Mouse (Mus musculus) 3T3-L1 (cell line): ENCODE data around the gene Hoxc4.

Experiments
- DNase-seq: peaks from one replicate; pipeline ENCODE4 v3.0.0-alpha.2; 2015; ENCODE audit warnings: low read depth, low spot score

Hoxc4 gene

DNA sequence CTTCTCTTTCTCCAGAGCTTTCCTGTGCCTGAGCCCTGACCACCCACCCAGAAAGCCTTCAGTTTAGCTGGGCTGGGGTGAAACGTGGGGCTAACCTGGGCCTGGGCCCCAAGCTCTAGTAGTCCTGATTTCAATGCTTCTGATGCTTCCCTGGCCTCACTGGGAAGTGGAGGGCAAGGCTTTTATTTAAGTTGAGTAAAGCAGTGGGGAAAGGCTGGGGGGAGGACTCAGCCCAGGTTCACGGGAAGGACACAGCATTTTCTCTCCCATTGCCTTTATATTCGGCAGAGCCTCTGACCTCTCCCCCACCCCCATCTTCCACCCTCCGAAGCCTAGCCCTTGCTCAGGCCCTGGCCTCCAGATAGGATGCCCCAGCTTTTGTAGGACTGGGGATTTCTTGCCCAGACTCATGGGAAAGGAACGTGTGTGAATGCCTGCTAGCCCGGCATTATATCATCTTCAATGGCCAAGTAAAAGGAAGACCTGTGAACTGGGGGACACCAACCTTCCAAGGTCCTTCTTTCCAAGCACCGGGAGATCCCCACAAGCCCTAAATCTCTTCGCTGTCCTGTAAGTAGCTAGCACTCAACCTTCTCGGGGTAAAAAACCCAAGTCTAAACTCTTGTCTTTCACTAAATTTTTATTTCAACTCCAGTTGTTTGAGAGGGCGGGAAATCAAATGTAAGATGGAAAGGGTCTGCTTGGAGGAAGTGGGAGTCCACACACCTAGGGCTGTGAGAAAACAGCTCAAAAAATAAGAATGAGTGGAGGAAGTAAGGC is 20.2 kb downstream of the Hoxc4 start:
- DNase-seq = no peak

DNA sequence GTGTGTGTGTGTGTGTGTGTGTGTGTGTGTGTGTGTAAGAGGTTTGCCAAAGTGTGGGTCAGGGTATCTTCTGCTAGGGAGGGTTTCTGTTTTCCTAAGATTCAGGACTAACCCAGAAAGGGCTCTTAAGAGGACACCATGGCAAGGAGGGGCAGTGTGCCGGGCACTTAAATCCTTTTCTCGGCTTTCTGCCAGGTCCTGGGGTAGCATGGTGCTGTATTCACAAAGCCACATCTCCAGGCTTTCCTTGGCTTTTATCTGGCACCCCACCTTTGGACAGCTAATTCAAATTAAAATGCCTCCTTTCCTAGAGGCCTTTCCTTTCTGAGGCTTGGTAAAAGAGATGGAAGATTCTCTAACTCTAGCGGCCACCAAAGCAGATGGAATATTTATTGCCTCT is 20.9 kb downstream of the Hoxc4 start:
- DNase-seq = no peak

DNA sequence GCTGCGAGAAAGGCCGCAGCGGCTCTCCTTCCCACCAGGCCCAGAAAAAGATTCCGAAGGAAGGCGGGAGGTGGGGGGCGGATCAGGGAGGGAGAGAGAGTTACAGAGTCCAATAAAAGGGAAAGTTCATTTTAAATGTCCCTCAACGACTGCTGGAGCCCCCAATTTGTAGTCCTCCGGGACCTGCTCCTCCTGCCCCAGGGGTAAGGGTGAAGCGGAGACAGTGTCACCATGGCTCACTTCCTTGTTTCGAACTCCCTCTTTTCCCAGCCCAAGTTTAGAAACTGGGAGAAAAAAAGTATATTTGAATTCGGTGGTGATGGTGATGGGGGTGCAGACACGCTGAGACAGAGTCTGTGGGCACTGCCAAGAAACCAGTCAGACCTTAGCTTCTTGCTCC is 21.9 kb downstream of the Hoxc4 start:
- DNase-seq = no peak

DNA sequence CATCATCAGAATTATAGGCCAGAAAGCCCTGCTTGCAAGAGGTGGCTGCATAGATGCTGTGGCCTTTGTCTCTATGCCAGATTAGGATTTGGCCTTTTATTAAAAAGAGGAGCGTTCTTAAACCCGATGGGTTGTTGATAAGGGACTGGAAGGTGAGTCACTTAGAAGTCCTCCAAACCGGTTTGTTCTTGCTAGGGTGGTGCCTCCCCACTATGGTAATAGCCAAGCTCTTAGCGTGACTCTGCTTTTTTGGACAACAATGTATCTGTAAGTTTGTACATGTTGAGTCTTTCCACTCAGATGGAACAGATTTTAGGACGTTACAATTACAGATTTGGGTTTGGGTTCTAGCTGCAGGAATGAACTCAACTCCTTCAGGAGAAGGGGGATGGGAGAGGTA is 22.9 kb downstream of the Hoxc4 start:
- DNase-seq = no peak

DNA sequence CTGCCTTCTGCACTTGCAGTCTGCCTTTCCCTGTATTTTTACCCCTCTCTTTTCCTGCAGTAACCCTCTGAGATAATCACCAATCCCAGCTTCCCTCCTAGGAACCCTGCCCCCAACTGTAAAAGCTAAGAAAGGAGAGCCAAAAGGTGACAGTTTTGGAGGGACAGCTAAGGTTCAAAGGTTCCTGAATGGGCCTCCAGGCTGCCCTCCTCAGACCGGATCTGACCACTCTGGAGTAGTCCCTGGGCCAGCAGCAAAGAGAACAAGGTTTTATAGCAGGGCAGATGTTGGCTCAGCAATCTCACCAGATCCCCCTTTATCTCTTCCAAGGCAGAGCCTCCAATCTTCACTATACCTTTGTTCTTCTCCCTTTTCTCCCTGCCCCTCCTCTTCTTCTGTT is 23.5 kb downstream of the Hoxc4 start:
- no peak for DNase-seq

DNA sequence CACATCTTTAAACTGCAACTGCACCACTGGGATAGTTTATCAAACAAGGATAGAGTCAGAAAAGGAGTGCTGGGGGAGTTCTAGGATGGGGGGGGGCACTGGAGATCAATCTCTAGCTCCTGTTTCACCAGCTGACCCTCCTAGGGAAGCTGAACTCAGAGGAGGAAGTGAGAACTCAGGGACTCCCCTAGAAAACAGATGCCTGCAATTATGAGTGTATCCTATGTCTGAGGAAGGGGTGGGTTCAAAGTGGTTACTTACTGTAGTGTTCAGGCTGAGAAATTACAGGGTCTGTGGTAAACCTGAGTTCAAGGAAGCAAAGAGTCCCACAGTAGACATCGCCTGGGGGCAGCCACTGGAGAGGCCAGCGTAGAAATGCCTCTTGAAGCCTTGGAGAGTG is 32.9 kb downstream of the Hoxc4 start:
- DNase-seq = no peak

DNA sequence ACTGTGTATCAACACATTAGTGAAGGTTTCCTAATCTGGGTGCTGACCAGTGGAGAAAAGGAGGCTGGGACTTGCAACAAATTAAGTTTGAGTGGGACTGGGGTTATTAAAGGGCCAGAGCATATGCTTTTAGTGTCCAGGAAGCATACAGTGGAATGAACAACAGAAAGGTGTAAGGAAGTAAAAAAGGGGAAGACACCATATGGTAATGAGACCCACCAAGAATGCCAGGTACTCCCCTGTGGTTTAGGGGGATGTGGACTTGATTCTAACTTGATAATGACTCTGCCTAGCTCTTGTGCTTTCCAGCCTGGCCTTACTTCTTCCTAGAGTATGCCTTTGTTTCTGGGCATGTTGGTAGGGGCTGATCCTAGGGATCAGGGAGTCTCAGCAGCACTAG is 34.5 kb downstream of the Hoxc4 start:
- no peak for DNase-seq

DNA sequence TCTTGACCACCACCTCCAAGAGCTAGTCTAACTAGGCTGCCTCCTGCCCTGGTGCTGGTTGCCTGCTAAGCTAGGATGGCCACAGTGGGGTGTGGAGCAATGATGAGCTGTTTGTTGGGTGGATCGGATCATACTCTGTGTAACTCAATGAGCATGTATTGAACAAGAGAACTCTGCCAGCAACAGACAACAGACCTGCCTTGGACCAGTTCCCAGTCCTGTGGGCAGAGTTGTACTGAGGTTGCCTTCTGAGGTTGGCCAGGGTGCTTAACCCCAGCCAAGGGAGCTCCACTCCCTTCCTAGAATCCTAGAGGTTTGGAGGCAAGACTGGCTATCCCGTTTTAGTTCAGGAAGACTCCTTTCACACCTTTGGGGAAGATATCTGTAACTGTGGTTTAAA is 37.7 kb downstream of the Hoxc4 start:
- no peak for DNase-seq

DNA sequence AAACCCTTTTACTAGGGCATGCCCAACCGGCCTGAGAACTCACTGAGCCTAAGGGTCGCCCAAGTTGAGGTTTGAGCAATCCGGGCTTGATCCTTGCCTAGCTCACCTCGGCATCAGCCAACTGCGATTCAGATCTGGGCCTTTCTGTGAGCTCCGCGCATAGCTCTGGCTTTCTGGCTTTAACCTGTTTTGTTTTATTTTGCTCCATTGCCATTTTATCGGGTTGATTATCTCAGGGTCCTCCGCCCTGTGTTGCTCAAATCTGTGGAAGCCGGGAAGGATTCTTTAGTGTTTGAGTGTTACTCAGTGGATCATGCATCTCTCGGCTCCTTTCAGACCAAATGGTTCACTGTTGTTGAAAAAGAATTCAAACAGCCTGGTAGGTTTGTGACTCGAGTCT is 40.0 kb downstream of the Hoxc4 start:
- DNase-seq = no peak

DNA sequence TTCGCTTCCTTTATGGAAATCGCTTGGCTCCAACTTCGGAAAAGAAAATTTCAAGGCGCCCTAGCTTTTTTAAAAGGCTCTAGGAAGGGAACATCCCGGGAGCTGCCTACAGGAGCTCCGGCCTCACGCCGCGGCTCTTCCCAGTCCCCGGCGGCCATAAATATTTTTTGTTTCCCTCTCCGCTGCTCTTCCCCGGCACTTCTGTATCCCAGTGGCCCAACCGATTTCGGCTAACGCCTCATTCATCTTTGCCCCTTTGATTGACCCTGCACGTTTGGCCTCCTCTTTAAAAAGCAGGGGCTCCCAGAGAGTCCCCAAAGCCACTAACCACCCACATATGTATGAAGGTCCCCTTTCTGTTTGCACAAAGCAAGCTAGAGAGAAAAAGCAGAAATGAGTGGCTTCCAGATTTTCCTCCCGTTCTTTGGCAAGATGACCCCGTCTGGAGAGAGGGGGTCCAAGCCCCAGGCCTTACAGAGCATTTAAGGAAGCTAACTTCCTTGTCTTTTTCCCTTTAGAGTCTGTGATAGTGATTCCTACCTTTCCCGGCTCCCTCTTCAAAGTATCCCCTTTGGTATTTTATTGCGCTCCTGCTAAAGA is 40.8 kb downstream of the Hoxc4 start:
- no peak for DNase-seq

DNA sequence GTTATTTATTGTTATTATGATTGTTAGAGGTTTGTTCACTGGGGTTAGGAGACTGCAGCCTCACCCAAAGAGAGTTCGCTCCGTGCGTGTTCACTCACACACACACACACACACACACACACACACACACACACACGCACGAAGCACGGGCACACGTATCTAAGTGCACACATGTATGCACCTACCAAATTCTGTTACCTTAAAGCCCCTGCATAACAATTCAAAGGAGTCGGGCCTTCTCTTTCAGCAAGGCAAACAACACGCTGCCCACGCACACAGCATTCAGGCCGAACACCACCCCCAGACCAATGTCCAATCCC is 41.2 kb downstream of the Hoxc4 start:
- DNase-seq = no peak

DNA sequence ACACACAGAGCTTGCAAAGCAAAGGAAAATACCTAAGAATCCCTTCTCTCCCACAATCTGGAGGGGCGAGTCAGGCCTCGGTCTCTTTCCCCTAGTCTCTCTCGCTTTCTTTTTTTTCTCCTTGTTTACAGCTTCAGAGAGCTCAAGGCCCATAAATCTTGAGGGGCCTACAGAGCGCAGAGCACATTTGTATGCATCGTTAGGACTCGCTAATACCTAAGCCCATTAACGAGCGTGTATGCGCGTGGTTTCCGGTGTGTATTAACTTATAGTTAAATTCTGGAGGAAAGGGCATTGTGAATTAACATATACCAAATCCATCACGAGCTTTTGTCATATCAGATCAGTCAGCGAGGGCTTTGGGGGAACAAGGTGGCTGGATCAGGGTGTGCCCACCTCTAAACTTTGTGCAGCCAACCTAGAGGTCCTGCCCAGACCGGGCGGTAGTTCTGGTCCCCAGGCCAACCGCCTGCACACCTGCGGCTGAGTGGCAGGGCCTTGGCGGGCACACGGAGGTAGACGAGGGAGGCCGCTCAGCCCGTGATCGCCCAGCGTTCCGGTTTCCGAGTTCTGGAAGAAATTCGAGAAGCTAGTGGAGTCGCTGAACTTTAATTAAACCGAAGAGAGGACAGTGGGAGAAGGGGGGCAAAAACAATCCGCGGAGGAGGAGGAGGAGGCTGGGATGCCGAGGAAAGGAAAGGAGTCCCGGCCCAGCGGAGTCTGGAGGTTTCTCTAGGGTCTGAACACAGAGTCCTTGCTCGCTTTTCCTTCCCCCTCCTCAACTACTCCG is 41.8 kb downstream of the Hoxc4 start:
- DNase-seq = no peak

DNA sequence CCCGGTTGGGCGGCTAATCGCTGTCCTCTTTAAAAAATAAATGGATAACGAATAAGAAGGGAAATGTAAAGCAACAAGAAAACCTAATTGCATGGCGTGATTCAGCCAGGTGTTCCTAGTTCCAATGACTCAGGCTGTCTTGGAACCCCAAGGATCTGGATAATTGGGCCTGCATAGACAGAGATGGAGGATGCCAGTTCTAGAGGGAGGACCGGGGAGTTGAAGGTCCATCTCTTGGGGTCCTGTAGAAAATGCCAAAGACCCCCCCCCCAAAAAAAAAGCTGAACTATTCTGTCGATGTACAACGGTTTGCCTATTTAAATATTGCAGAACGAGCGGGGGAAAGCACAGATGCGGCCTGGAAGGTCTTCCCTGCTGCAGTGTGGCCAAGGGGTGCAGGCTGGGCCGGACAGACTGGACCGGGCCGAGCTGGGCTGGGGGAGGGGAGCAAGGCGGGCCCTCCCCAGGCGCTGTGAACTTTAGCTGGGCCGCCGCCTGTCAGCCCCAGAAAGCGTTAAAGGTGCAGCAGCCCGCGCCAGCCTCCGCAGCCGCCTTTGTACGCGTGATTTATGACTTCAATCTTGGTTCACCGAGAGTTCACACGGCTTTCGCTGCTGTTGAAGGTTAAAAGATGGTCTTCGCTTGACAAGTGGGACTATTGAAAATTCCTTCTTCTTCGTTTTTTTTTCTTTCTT is 42.5 kb downstream of the Hoxc4 start:
- DNase-seq = no peak

DNA sequence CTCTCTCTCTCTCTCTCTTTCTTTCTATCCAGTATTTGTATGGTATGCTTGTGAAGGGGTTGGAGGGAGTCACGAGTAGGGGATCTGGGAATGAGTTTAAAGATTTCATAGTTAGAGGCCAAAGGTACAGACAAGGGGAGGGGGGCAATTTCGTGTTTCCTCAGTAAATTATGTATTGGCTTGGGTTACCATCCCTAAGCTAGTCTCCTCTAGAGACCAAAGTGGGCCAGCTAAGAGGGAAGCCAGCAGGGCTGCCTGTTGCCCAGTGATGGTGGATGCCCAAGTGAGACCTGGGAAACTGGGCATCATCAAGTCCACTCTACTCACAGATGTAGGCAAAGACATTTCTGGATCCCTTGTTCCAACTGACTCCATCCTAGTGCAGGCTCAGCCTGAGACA is 43.3 kb downstream of the Hoxc4 start:
- no peak for DNase-seq

DNA sequence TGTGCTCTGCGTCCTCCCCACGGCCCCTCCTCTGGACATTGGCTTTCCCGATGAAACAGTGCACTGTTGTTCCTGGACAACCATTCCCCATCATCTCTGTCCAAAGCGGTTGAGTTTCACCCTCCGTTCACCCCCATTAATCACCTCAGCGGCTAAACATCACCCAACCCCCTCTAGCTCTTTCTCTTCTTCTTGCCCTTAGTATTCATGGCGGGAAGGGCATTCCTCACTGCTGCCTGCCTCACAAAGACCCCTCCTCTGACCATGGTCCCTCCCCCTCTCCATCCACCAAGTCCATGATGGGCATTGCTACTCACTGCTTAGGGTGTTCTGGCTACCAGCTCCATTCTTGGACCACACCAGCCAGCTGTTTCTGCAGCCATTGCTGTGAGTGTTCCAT is 46.9 kb downstream of the Hoxc4 start:
- DNase-seq = no peak

DNA sequence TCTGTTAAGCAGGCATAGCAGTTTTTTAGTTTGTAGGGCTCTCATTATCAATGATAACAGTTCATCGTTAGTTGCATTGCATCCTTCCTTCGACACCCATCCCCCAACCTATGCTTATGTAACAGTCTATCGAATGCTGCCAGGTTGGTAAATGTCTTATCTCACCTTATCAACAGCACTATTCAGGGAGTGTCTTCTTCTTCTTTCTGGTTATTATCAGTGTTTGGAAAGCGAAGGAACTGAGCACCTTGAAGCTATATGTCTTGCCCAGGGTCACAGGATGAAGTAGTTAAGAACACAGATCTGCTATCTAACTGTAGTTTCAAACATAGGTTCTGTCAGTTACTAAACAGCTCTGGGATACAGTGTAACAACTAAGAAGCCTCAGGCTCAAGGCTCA is 49.0 kb downstream of the Hoxc4 start:
- DNase-seq = no peak

DNA sequence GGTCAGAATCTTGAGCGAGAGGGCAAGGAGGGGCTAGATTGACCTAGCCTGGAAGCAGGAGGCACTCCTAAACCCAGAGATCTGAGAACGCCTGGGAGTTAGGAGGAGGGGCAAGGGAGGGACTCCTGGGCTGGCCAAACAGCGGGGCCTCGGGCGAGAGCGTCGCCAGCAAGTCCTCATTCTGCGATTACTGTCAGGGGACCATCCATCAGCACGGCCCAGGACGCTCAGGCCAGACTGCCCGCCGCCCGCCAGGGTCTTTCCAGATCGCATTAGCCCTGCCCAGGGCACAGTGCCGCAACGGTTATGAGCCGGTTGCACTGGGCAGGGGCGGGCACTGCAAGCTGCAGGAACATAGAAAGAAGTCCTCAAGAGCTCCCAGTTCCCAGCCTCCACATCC is 50.4 kb downstream of the Hoxc4 start:
- no peak for DNase-seq

DNA sequence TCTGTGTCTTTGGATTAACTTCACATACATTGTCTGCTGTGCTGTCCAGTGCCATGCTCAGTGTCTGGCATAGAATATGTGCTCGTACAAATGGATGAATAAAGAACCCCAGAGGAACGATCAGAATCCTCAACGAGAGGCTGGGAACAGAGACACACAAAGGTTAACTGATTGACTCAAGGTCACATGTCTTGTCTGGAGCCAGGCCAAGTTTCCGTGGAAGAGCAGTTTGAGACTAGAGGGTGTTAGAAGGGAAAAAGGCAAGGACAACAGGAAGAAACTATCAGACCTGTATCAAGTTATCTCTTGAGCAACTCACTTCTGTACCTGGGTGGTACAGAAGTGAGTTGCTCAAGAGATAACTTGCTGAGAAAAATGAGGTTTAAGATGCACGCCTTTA is 52.5 kb downstream of the Hoxc4 start:
- DNase-seq = no peak

DNA sequence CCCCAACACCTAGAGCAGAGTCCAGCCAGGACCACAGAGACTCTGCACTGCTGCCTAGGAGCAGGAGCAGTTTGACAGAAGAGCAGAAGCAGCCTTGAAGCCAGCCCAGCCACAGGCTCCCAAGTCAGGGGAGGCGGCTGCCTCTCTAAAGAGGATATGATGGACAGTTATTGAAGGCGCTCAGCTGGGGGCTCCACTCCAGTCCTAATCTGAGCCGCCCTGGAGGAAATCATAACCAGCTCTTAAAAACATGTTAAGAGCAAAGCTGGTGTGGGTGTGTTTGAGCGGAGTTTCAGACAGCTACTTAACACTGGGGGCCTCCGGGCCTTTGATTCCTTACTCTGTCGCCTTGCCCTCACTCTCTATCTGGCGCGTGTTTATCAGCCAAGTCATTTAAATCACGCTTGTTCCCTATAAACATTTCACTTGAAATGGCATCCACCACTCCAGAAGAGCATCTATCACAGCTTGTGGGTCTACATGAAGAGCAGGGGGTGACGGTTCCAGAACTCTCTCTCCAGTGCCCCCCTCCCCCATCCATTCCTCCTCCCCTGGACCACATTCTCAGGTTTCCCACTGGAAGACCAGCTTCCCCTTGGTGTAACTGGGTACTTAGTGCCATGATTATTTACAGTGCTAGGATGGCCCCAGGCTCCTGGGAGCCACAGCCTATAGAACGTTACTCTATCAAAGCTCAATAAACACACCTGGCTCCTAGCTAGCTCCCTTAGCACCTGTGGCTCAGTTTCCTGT is 56.1 kb downstream of the Hoxc4 start:
- DNase-seq = no peak

DNA sequence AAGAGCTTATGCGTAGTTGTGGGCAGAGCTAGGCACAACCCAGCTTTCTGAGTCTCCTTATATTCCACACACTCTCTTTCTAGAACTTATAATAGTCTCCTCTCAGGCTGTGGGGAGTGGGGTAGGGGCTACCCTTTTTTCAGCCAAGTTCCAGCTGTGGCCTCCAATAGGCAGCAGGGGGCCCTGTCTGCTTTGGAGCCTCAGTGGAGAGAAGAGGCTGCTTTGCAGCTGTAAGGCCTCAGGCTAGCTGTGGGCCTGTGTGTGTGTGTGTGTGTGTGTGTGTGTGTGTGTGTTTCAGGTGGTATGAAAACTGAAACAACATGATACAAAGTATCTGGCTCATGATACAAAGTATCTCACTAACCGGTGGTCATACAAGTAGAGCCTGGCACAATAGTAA is 58.9 kb downstream of the Hoxc4 start:
- no peak for DNase-seq

DNA sequence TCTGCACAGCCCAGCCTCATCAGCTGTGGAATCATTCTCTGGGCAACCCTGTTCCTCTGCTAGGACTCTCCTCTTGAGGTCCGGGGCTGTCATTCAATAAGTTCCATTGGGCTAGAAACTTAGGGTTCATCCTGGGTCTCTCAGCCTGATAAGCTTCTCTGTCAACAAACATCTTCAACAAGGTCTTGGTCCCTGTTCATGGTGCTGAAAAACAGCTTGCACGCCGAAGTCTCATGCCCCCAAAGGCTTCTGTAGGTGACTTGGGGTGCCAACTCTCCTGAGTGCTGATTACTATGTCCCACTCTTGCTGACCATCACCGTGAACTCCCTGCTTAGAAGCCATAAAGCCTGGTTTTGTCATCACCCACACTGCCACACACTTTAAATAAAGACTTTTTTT is 63.9 kb downstream of the Hoxc4 start:
- DNase-seq = no peak

DNA sequence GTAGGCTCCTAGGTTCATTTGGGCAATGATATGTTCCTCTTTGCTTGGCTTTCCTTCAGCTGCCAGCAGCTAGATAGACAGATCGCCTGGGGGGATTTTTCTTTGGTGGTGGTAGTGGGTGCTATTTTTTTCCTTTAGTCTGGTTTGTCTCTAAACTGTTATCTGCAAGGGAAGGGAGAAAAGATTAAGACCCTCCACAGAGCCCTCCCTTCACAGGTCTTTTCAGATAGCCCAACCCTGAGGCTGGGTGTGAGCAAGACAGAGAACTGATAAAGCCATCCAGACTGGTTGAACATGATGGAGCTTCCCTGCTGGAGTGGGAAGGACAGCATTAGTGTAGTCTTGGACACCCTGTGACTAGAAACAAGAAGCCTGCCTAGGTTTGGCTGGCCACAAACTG is 64.9 kb downstream of the Hoxc4 start:
- no peak for DNase-seq
